ENCODE assay signal across 8 mouse cellular contexts in the genomic region with DNA sequence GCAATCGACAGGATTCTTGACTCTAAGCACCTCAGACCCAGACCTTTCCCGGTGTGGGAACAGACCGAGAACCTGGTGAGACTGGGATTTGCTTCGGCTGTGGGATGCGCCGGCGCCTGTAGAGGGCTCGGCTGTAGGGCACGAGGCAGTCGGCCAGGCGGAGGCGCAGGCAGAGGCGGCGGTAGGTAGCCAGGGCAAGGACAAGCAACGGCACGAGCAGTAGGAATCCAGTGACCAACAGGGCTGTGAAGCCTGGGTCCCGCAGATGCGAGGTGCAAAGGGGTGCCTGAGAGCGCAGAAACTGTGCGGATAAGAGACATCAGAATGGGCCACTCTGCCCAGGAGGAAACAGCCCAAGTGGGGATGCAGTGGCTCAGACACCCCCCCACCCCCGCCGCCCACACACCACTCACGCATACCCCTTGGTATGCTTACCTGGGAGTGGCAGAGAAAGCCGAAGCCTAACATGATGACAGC. TPM values are rescaled to one million over a fixed set of nuclear protein-coding genes. Genes with fewer than 3 reads are reported as not detected.
DNase-seq lines count a peak whose midpoint lies in the region; ATAC-seq and TF ChIP-seq lines count a peak whose summit lies in the region.

No protein-coding gene starts in this region.

- H3K27ac ChIP-seq in spleen, adult 2 months (ENCODE audit: insufficient read depth, low read length), result no peak overlapping the region; the same call in 1 of the 2 replicates
- 0 out of 2 replicates have a peak overlapping the region, but pooled peaks have one; percentile 51 for H3K27ac ChIP-seq in forebrain, postnatal 0 days (ENCODE audit: low read depth, low read length)
- peak overlapping the region; percentile 32; the same call in 1 of the 2 replicates for H3K27ac ChIP-seq in midbrain, postnatal 0 days (ENCODE audit: low read depth, low read length)

- TF ChIP-seq POLR2A in spleen, adult 2 months (IDR thresholded peaks at IDR 0.05; ENCODE audit: low read depth, low read length), result no peak

- no peaks in the 10 kb centered on the region for H3K27me3 ChIP-seq in spleen, adult 2 months (ENCODE audit: control insufficient read depth, insufficient read depth, low read length)
- no peaks in the 10 kb centered on the region for H3K27me3 ChIP-seq in forebrain, postnatal 0 days (ENCODE audit: insufficient read depth, low read length)
- no peaks in the 10 kb centered on the region for H3K27me3 ChIP-seq in midbrain, postnatal 0 days (ENCODE audit: insufficient read depth, low read length)

- no peak for TF ChIP-seq CTCF in spleen, adult 2 months (IDR thresholded peaks at IDR 0.05; ENCODE audit: extremely low read depth, insufficient read depth, insufficient read length, insufficient replicate concordance)
- TF ChIP-seq CTCF in forebrain, postnatal 0 days (IDR thresholded peaks at IDR 0.05; ENCODE audit: low read depth), result peak; percentile 44
- TF ChIP-seq CTCF in midbrain, postnatal 0 days (IDR thresholded peaks at IDR 0.05), result peak; percentile 23

- no peaks in the 10 kb centered on the region for H3K9me3 ChIP-seq in forebrain, postnatal 0 days (ENCODE audit: low read length)
- no peaks in the 10 kb centered on the region for H3K9me3 ChIP-seq in midbrain, postnatal 0 days (ENCODE audit: low read length)

- peak; percentile 27 for DNase-seq in CD4-positive, CD25-positive, alpha-beta regulatory T cell, adult 2 months (ENCODE audit: low read depth, low spot score)
- no peak for DNase-seq in spleen, adult 2 months (ENCODE audit: low read depth in 1 of 2, low spot score in 2 of 2)
- DNase-seq in spleen, adult 18-20 months, result no peak
- peak; percentile 42 for DNase-seq in forebrain, postnatal 0 days
- peak; percentile 54 for DNase-seq in kidney, postnatal 10 days
- DNase-seq in midbrain, postnatal 0 days (ENCODE audit: low spot score), result no peak

- peaks cover 5% of the 10 kb centered on the region for H3K36me3 ChIP-seq in spleen, adult 2 months (ENCODE audit: control insufficient read depth, insufficient read depth, low read length)
- peaks cover 33% of the 10 kb centered on the region for H3K36me3 ChIP-seq in forebrain, postnatal 0 days (ENCODE audit: insufficient read depth)
- peaks cover 26% of the 10 kb centered on the region for H3K36me3 ChIP-seq in midbrain, postnatal 0 days (ENCODE audit: insufficient read depth, low read length)

- ATAC-seq in CD4-positive, CD25-positive, alpha-beta regulatory T cell, adult 4 months, result no peak
- ATAC-seq in forebrain, postnatal 0 days, result no peak
- ATAC-seq in midbrain, postnatal 0 days (ENCODE audit: low FRiP score), result no peak
- no peak for ATAC-seq in granulocyte monocyte progenitor cell, adult 5-6 weeks (replicated peaks; ENCODE audit: poor library complexity, severe bottlenecking)

- peak overlapping the region; percentile 19; the same call in 1 of the 2 replicates for H3K4me3 ChIP-seq in spleen, adult 2 months (ENCODE audit: extremely low read depth, insufficient read depth, insufficient read length)
- no peak overlapping the region for H3K4me3 ChIP-seq in forebrain, postnatal 0 days (ENCODE audit: low read depth, low read length)
- H3K4me3 ChIP-seq in midbrain, postnatal 0 days (ENCODE audit: low read depth, low read length), result no peak overlapping the region

- H3K9ac ChIP-seq in forebrain, postnatal 0 days, result peak overlapping the region; percentile 7; the same call in 1 of the 2 replicates
- peak overlapping the region; percentile 24; the same call in 1 of the 2 replicates for H3K9ac ChIP-seq in midbrain, postnatal 0 days (replicated peaks; ENCODE audit: low read length, poor library complexity, severe bottlenecking)

- H3K4me1 ChIP-seq in spleen, adult 2 months (ENCODE audit: control insufficient read depth, insufficient read depth, insufficient read length), result peaks cover 7% of the 10 kb centered on the region; the same call in 1 of the 2 replicates
- H3K4me1 ChIP-seq in forebrain, postnatal 0 days (ENCODE audit: insufficient read depth), result peaks cover 10% of the 10 kb centered on the region; the same call in 1 of the 2 replicates
- no peaks in the 10 kb centered on the region for H3K4me1 ChIP-seq in midbrain, postnatal 0 days (ENCODE audit: insufficient read depth, low read length)

- WGBS in spleen, adult 2 months, result 79% methylated on average over 24 of the region's 24 CpGs
- 13% methylated on average over 24 of the region's 24 CpGs for WGBS in forebrain, postnatal 0 days
- 15% methylated on average over 24 of the region's 24 CpGs for WGBS in midbrain, postnatal 0 days

- peak overlapping the region; percentile 24 for H3K4me2 ChIP-seq in forebrain, postnatal 0 days (ENCODE audit: low read depth)
- H3K4me2 ChIP-seq in midbrain, postnatal 0 days (ENCODE audit: low read depth, low read length, poor library complexity, severe bottlenecking), result 0 out of 2 replicates have a peak overlapping the region, but pooled peaks have one; percentile 15

RNA-seq across cellular contexts. Expression of gene Tmem88, which starts 0.4 kb away (rescaled TPM):
- polyA plus RNA-seq in CD4-positive, CD25-positive, alpha-beta regulatory T cell, adult 4 months (2017; shearing (Covaris generic)), result 1 to 10 TPM; 1.1 to 1.2 TPM
- polyA plus RNA-seq in spleen, adult 2 months (2012; rRNA removed), result 14.3 and 20.5 TPM in 2 replicates
- total RNA-seq in forebrain, postnatal 0 days (2014; rRNA removed), result 2.0 and 2.4 TPM in 2 replicates
- polyA plus RNA-seq in forebrain, postnatal 0 days (2015; fragmentation: Nextera tagmentation; extraction: Ambion mirVana), result 6.8 and 7.7 TPM in 2 replicates
- 4.4 and 5.7 TPM in 2 replicates for total RNA-seq in midbrain, postnatal 0 days (2014; rRNA removed)
- 5.8 and 6.3 TPM in 2 replicates for polyA plus RNA-seq in midbrain, postnatal 0 days (2015; fragmentation: Nextera tagmentation; extraction: Ambion mirVana)
- not detected in 2 replicates for total RNA-seq in granulocyte monocyte progenitor cell, adult 5-6 weeks (2014; fragmentation: Nextera tagmentation)
- total RNA-seq in granulocyte monocyte progenitor cell, adult 5-6 weeks (2017), result 0.56 TPM in 1 of 2 replicates, not detected in the other

RNA-seq across cellular contexts. Expression of gene Cyb5d1, which starts 2.2 kb away (rescaled TPM):
- polyA plus RNA-seq in CD4-positive, CD25-positive, alpha-beta regulatory T cell, adult 4 months (2017; shearing (Covaris generic)), result 10 to 100 TPM; 17.0 to 28.2 TPM
- 9.5 and 11.1 TPM in 2 replicates for polyA plus RNA-seq in spleen, adult 2 months (2012; rRNA removed)
- 21.1 and 28.9 TPM in 2 replicates for total RNA-seq in forebrain, postnatal 0 days (2014; rRNA removed)
- 17.0 and 24.2 TPM in 2 replicates for polyA plus RNA-seq in forebrain, postnatal 0 days (2015; fragmentation: Nextera tagmentation; extraction: Ambion mirVana)
- 16.5 and 22.6 TPM in 2 replicates for total RNA-seq in midbrain, postnatal 0 days (2014; rRNA removed)
- 18.2 and 18.8 TPM in 2 replicates for polyA plus RNA-seq in midbrain, postnatal 0 days (2015; fragmentation: Nextera tagmentation; extraction: Ambion mirVana)
- 22.8 and 25.2 TPM in 2 replicates for total RNA-seq in granulocyte monocyte progenitor cell, adult 5-6 weeks (2014; fragmentation: Nextera tagmentation)
- 32.7 and 38.2 TPM in 2 replicates for total RNA-seq in granulocyte monocyte progenitor cell, adult 5-6 weeks (2017)

RNA-seq across cellular contexts. Expression of gene Naa38, which starts 2.3 kb away (rescaled TPM):
- polyA plus RNA-seq in CD4-positive, CD25-positive, alpha-beta regulatory T cell, adult 4 months (2017; shearing (Covaris generic)), result 100 to 1,000 TPM in 1 of 2 experiments, 10 to 100 TPM in 1; 87.8 to 116 TPM
- polyA plus RNA-seq in spleen, adult 2 months (2012; rRNA removed), result 82.3 and 105 TPM in 2 replicates
- total RNA-seq in forebrain, postnatal 0 days (2014; rRNA removed), result 47.7 and 59.2 TPM in 2 replicates
- polyA plus RNA-seq in forebrain, postnatal 0 days (2015; fragmentation: Nextera tagmentation; extraction: Ambion mirVana), result 125 and 141 TPM in 2 replicates
- 32.6 and 95.9 TPM in 2 replicates for total RNA-seq in midbrain, postnatal 0 days (2014; rRNA removed)
- 120 and 147 TPM in 2 replicates for polyA plus RNA-seq in midbrain, postnatal 0 days (2015; fragmentation: Nextera tagmentation; extraction: Ambion mirVana)
- 164 and 170 TPM in 2 replicates for total RNA-seq in granulocyte monocyte progenitor cell, adult 5-6 weeks (2014; fragmentation: Nextera tagmentation)
- 112 and 181 TPM in 2 replicates for total RNA-seq in granulocyte monocyte progenitor cell, adult 5-6 weeks (2017)

RNA-seq across cellular contexts. Expression of gene Kdm6b, which starts 15.9 kb away (rescaled TPM):
- 10 to 100 TPM; 30.7 to 32.6 TPM for polyA plus RNA-seq in CD4-positive, CD25-positive, alpha-beta regulatory T cell, adult 4 months (2017; shearing (Covaris generic))
- polyA plus RNA-seq in spleen, adult 2 months (2012; rRNA removed), result 15.8 and 17.0 TPM in 2 replicates
- total RNA-seq in forebrain, postnatal 0 days (2014; rRNA removed), result 10.2 and 15.0 TPM in 2 replicates
- polyA plus RNA-seq in forebrain, postnatal 0 days (2015; fragmentation: Nextera tagmentation; extraction: Ambion mirVana), result 18.1 and 30.2 TPM in 2 replicates
- total RNA-seq in midbrain, postnatal 0 days (2014; rRNA removed), result 12.1 and 14.5 TPM in 2 replicates
- polyA plus RNA-seq in midbrain, postnatal 0 days (2015; fragmentation: Nextera tagmentation; extraction: Ambion mirVana), result 18.9 and 22.7 TPM in 2 replicates
- total RNA-seq in granulocyte monocyte progenitor cell, adult 5-6 weeks (2014; fragmentation: Nextera tagmentation), result 12.1 and 14.4 TPM in 2 replicates
- total RNA-seq in granulocyte monocyte progenitor cell, adult 5-6 weeks (2017), result 0.99 and 2.8 TPM in 2 replicates

RNA-seq across cellular contexts. Expression of gene Chd3, which starts 28.4 kb away (rescaled TPM):
- polyA plus RNA-seq in CD4-positive, CD25-positive, alpha-beta regulatory T cell, adult 4 months (2017; shearing (Covaris generic)), result 10 to 100 TPM; 71.8 to 80.8 TPM
- 146 and 160 TPM in 2 replicates for polyA plus RNA-seq in spleen, adult 2 months (2012; rRNA removed)
- total RNA-seq in forebrain, postnatal 0 days (2014; rRNA removed), result 356 and 381 TPM in 2 replicates
- 55.3 and 74.7 TPM in 2 replicates for polyA plus RNA-seq in forebrain, postnatal 0 days (2015; fragmentation: Nextera tagmentation; extraction: Ambion mirVana)
- 284 and 298 TPM in 2 replicates for total RNA-seq in midbrain, postnatal 0 days (2014; rRNA removed)
- polyA plus RNA-seq in midbrain, postnatal 0 days (2015; fragmentation: Nextera tagmentation; extraction: Ambion mirVana), result 51.6 and 58.9 TPM in 2 replicates
- total RNA-seq in granulocyte monocyte progenitor cell, adult 5-6 weeks (2014; fragmentation: Nextera tagmentation), result 37.0 and 59.8 TPM in 2 replicates
- 26.9 and 37.7 TPM in 2 replicates for total RNA-seq in granulocyte monocyte progenitor cell, adult 5-6 weeks (2017)

Comparison
In these comparisons a context has a peak if more than half of its experiments do, and no peak if none do; other contexts are left out.
1. DNase-seq: peak in CD4-positive, CD25-positive, alpha-beta regulatory T cell, adult 2 months (single experiment), forebrain, postnatal 0 days (single experiment) and kidney, postnatal 10 days (single experiment); none in spleen, adult 2 months (0 of 2), spleen, adult 18-20 months (0 of 2) and midbrain, postnatal 0 days (single experiment).